Mouse (Mus musculus): Measurements from ENCODE around the gene Krt31.

Gene Krt31

DNA sequence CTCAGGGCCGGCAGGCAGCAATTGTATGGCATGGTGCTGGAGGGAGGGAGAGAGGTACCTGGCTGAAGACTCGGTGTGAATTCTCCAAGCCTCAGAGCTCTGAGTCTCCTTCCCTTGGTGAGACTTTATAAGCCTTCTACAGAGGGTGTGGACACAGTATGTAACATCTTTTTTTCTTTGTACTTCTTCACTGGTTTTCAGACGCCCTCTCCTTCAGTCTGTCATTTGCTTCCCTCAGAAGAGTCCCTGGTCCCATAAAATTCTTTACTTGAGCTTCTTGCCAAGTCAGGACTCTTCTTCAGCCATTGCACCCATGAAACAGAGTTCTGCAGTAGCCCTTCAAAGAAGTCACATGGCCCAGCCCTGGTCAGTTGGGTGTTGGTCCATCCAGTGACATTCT, at the start of gene Krt31:
Gene Krt31 (minus strand): TSS at position 101 of the 400 bp plus-strand sequence.
- DNase-seq (ENCODE audit: low read depth), result no peak

GRCm38 (mm10) chr11:100097819-100098218, 47.5 kb upstream of the Krt31 start:
- no peak for DNase-seq (ENCODE audit: low read depth)

GRCm38 (mm10) chr11:100096141-100096540, 45.8 kb upstream of the Krt31 start, which contains the start of gene Krt35:
Gene Krt35, minus strand, starts transcription at chr11:100096241.
- no peak for DNase-seq (ENCODE audit: low read depth)

- DNase-seq (ENCODE audit: low read depth), result no peak
These were observed 38.2 kb upstream of the Krt31 start for GRCm38 (mm10) chr11:100088378-100089025.

- no peak for DNase-seq (ENCODE audit: low read depth)
These were observed 37.5 kb upstream of the Krt31 start, which contains the start of gene Krt32 for GRCm38 (mm10) chr11:100087861-100088260. Gene Krt32, minus strand, starts transcription at chr11:100088226.

DNA sequence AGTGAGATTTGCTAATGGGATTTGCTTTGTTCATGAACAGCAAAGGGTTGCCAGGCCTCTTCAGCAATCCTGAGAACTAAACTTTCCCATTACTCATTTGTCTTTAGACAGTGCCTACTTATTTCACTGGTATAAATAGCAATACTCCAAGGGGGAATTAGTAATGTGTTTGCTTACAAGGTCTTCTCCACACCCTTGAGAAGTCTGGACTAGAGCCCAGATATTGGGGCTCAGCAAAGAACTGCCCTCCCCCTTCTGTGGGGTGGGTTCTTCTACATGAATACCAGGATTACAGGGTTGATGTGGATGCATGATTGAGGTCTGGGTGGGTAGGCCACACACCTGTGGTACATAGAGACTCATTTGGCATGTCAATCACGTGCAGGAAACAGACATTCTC, 23.5 kb upstream of the Krt31 start:
- DNase-seq (ENCODE audit: low read depth), result no peak

- no peak for DNase-seq (ENCODE audit: low read depth)
These were observed 17.1 kb upstream of the Krt31 start for GRCm38 (mm10) chr11:100067293-100068036.

GRCm38 (mm10) chr11:100066236-100067010, 16.1 kb upstream of the Krt31 start:
- no peak for DNase-seq (ENCODE audit: low read depth)

DNA sequence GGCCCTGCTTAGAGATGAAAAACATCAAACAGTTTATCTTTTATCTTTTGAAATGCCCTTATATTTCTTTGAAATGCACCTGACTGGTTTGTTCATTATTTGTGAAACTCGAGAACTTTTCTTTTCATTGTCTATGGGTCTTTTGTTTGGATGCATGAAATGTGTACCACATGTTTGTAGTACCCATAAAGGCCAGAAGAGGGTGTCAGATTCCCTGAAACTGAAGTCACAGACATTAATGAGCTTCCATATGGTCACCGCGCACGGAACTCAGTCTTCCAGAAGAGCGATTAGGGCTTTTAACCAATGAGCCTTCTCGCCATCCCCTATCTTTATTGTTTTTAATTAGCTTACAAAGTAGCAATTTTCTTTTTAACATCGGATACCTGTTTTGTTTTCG, 8.5 kb upstream of the Krt31 start:
- no peak for DNase-seq (ENCODE audit: low read depth)

DNA sequence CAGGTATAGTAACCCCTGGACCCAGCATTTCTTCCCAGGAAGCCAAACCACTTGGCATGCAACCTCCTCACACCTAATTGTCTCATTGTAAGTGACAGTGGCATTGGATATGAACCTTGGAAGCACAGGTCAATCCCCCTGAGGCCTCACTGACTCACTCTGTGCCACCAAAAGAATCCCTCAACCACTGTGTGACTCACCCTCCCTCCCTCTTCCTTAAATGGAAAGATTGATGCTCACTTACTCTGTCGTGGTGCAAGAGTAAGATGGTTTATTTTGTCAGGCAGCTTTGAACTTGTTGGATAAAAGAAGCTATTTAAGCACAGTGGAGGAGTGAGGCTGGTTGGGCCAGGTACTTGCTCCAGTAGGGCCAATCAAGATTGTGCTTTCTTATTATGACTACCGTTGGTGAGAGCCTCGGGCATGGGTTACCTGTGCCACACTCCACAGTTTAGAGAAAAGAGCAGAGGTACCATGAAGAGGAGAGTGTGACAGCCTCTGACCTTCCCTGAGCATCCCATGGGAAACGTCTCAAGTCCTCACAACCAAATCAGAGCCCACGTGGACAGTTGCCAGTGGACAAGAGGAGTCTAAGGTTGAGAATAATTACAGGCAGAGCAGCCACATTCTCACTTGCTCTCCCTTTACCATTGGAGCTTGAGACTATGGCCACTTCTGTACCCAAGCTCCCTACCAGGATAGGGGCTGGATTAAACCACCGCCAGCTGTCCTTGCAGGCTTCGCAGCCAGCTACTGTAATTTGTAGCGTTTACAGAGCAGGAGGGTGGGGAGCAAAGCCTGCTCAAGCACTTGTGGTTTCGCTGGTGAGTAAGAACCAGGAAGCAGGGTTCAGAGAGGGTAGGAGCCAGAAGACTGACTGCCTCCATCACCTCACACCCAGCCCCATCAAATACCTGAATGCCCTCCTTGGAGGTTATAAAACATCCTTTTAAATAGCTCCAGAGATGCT, 5.6 kb upstream of the Krt31 start:
- DNase-seq (ENCODE audit: low read depth), result no peak

GRCm38 (mm10) chr11:100047193-100047592, 3.2 kb downstream of the Krt31 start:
- DNase-seq (ENCODE audit: low read depth), result no peak

DNA sequence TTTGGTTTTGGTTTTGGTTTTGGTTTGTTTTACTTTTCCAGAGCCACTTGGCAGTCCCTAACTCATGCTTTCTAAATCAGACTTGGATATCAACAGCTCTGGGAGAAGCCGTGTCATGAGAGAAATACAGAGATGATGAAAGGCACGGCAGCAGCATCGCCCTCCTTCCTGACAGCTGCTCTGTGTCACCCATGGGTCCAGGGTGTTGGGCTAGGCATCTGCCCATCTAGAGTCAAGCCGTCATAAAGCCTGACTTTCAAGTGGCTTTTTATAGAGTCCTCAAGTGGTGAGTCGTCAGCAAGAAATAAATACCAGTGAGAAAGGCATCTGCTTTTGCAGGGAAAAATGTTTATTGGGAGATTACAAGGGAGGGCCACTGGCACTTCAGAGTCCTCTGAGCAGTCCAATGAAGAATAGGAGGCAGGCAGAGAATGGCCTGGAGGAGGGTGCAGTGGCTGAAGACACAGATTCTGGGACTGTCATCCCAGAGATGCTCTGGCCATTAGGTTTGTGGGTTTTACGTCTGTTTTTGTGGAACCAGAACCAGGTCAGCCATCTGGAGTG, 4.0 kb downstream of the Krt31 start:
- no peak for DNase-seq (ENCODE audit: low read depth)

DNA sequence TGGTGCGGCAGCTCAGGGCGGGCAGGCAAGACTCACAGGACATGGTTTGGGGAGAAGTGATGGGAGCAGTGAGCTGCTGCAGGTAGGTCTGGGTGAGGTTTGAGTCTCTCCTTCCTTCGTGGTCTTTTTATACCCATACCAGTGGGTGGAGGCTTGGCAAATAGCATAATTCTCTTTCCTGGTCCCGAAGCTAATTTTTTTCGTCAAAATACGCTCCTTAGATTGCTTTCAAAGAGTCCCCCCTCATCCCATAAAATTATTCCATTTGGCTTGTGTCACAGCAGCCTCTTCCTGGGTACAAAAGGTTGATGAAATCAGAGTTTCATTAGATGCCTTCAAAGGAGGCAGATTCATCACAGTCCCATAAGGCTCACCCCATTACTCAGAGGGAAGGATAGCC, 8.9 kb downstream of the Krt31 start, which contains the start of gene Krt34:
Gene Krt34 (minus strand): TSS at position 101 of the 400 bp plus-strand sequence.
- no peak for DNase-seq (ENCODE audit: low read depth)

DNA sequence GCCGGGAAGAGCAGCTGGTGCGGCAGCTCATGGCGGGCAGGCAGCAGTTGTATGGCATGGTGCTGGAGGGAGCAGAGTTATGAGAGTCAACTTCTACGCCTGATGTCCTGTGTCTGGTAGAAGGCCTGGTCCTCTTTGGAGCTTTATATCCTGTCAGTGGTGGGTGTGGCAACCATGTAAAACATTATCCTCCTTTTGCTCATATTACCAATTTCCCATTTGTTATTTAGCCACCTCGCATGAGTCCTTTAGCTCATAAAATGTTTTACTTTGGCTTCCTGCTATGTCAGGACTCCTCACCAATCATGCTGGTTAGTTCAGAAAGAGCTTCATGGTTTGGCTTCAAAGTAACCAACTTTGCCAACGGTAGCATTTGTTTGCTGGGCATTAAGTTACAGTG, 20.6 kb downstream of the Krt31 start, which contains the start of gene Krt33b:
Gene Krt33b (minus strand): TSS at position 101 of the 400 bp plus-strand sequence.
- no peak for DNase-seq (ENCODE audit: low read depth)

DNA sequence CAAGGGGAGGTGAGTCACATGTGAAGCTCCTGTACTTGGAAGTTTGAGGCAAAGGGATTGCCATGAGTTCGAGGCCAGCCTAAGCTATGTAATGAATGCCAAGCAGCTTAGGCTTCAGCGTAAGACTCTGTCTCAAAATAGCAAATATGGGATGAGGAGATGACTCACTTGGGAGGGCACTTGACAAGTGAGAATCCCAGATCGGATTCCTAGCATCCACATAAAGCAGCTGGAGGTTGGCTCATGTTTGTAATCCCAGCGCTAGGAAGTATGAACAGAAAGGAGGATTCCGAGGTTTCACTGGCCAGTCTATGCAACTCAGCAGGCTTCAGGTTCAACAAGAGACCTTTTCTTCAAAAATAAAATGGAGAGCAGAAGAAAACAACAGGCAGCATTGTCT, 28.9 kb downstream of the Krt31 start:
- DNase-seq (ENCODE audit: low read depth), result no peak

DNA sequence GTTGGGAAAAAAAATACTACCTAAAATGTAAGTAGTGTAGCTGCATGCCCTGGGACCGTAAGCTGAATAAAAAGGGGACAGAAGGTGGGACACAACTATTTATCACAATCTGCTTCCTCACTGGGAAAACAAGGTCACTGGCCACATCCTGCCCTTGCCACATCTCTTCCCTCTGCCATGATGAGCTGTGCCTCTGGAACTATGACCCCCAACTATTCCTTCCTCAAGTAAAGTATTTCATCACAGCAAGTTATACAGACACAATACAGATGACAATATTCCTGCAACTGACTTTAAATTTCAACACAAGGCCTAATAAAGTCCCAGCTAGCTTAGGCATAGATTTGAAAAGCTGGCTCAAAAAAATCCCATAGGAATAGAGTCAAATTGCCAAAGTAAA, 30.9 kb downstream of the Krt31 start:
- no peak for DNase-seq (ENCODE audit: low read depth)

DNA sequence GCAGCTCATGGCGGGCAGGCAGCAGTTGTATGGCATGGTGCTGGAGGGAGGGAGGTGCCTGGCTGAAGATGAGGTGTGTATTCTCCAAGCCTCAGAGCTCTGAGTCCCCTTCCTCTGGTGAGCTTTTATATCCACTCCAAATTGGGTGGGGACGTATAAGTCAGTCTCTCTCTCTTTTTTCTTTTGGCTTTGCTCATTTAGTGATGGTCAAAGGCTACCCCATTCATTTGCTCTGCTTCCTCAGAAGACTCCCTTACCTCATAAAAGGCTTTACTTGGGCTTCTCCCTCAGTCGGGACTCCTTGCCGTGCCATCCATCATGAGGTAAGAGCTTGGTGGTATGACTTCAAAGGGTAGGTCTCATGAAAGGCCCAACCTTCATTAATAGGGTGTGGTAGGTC, 34.2 kb downstream of the Krt31 start, which contains the start of gene Krt33a:
Gene Krt33a (minus strand): TSS at position 101 of the 400 bp plus-strand sequence.
- DNase-seq (ENCODE audit: low read depth), result no peak

- DNase-seq (ENCODE audit: low read depth), result no peak
These were observed 36.6 kb downstream of the Krt31 start for GRCm38 (mm10) chr11:100013691-100014171.

GRCm38 (mm10) chr11:100010682-100011081, 39.7 kb downstream of the Krt31 start:
- DNase-seq (ENCODE audit: low read depth), result no peak

GRCm38 (mm10) chr11:100008336-100008735, 42.0 kb downstream of the Krt31 start:
- DNase-seq (ENCODE audit: low read depth), result no peak

DNA sequence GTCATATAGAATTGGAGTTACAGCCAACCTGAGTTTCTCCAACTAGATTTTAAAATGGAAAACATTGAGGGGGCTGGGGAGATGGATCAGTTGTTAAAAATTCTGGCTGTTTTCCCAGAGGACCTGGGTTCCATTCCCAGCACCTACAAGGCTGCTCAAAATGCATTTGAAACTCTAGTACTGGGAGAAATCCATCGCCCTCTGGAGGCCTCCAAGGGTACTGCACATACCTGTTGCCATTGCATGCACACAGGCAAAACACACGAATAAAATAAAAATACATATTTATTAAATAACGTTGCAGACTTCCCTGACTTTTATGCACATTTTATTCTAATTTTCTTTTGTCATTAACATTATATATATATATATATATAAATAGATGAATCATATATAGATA, 43.7 kb downstream of the Krt31 start:
- DNase-seq (ENCODE audit: low read depth), result peak; percentile 1

Measured in c-Kit-positive CD71-positive TER-119-negative erythroid progenitor cells, embryonic 14.5 days (primary cell).